Mouse (Mus musculus): Measurements from ENCODE around the gene Rnf214.

DNA sequence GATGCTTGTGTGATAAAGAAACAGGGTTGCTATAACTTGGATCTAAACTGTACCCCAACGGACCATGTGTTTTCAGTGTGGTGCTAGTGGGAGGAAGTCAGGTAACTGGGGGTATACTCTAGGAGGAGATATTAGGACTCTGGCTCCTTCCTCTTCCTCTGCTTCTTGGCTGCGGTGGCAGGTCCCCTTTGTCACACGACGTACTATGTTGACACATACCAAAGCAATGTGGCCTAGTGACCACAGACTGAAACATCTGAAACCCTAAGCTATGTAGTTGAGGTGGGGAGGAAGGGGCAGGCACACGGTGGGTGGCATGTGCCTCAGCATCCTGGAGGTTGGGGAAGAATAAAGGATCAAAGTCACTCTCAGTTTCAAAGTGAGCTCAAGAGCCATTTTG, 55.4 kb downstream of the Rnf214 start:
- no peak for TF ChIP-seq POLR2A (IDR thresholded peaks at IDR 0.05; ENCODE audit: control insufficient read depth in 1 of 2, insufficient read depth in 1 of 2, low read depth in 1 of 2, low read length in 2 of 2, poor library complexity in 1 of 2)
- no peak for TF ChIP-seq CTCF (IDR thresholded peaks at IDR 0.05 in 2 of 3, conservative IDR thresholded peaks at IDR 0.05 in 1 of 3; ENCODE audit: control insufficient read depth in 1 of 3, insufficient read depth in 1 of 3, low read depth in 2 of 3, low read length in 3 of 3, poor library complexity in 1 of 3, severe bottlenecking in 1 of 3)
